Mouse (Mus musculus) G1E (cell line): ENCODE measurements around the gene Adra2c. TPM values are rescaled to one million over a fixed set of nuclear protein-coding genes. Genes with fewer than 3 reads are reported as not detected.

Experiments
- ATAC-seq: 2 replicates; pipeline ENCODE4 v1.8.0; 2016; ENCODE audit warnings: mild to moderate bottlenecking; ENCODE audit not compliant: insufficient number of reproducible peaks, poor library complexity, low FRiP score, severe bottlenecking; ENCODE audit errors: extremely low read depth
- DNase-seq: peaks from one replicate; pipeline ENCODE4 v3.0.0; 2012; ENCODE audit warnings: low spot score
- H3K27me3 ChIP-seq: 2 replicates; pipeline ENCODE4 v1.6.1; 2012; ENCODE audit warnings: mild to moderate bottlenecking, low read length, inconsistent platforms; ENCODE audit not compliant: insufficient read depth
- H3K36me3 ChIP-seq: replicated peaks from 2 replicates; pipeline ENCODE3; 2012; ENCODE audit warnings: mild to moderate bottlenecking, inconsistent platforms
- H3K4me1 ChIP-seq: 2 replicates; pipeline ENCODE4 v1.6.1; 2012; ENCODE audit warnings: low read depth, low read length, inconsistent platforms, mixed read lengths; ENCODE audit not compliant: insufficient read depth
- H3K4me3 ChIP-seq: 2 replicates; pipeline ENCODE4 v1.5.1; 2012; ENCODE audit warnings: low read depth, mild to moderate bottlenecking, inconsistent platforms, low read length, moderate library complexity, mixed read lengths
- H3K9me3 ChIP-seq: replicated peaks from 2 replicates; pipeline ENCODE4 v1.6.1; 2012; ENCODE audit warnings: inconsistent platforms
- CTCF ChIP-seq: IDR thresholded peaks from 2 replicates; pipeline ENCODE4 v1.5.1; 2012; ENCODE audit warnings: low read depth, low read length, inconsistent platforms, mixed read lengths
- GATA1 ChIP-seq: IDR thresholded peaks from 2 replicates; pipeline ENCODE4 v1.6.1; 2012; ENCODE audit warnings: borderline replicate concordance, low read length, inconsistent platforms, mixed read lengths
- GATA2 ChIP-seq: IDR thresholded peaks from 2 replicates; pipeline ENCODE4 v1.6.1; 2012; ENCODE audit warnings: low read depth, low read length, inconsistent platforms, borderline replicate concordance
- POLR2AphosphoS5 ChIP-seq: IDR thresholded peaks from 2 replicates; pipeline ENCODE4 v1.6.1; 2012; ENCODE audit warnings: low read depth, low read length, inconsistent platforms; ENCODE audit not compliant: insufficient replicate concordance
- TAL1 ChIP-seq: conservative IDR thresholded peaks from 2 replicates; pipeline ENCODE4 v1.6.1; 2012; ENCODE audit warnings: low read depth, low read length, inconsistent platforms, mixed read lengths
- polyA plus RNA-seq: library from polyadenylated mRNA; stranded (reverse); fragments of >175 nt; gene quantifications from 2 replicates; pipeline ENCODE4 v1.2.3, GENCODE M21; 2012
- total RNA-seq, 2 experiments: library from RNA; stranded (forward) in 1 of 2; stranded (reverse) in 1 of 2; fragments of 200-1000 nt in 1 of 2; fragments of >200 nt in 1 of 2; fragmentation: Nextera tagmentation in 1 of 2; gene quantifications; 2 replicates each; pipeline ENCODE4 v1.2.3; 2014 to 2017

Adra2c gene
- total and polyA plus RNA-seq, 3 experiments: 0.05 TPM; not detected in 2

- H3K36me3 ChIP-seq: no peaks in the 10 kb centered on the region
- no peak for DNase-seq
- no peaks in the 10 kb centered on the region for H3K4me1 ChIP-seq
- no peak overlapping the region for H3K4me3 ChIP-seq
- H3K9me3 ChIP-seq: no peaks in the 10 kb centered on the region
- no peaks in the 10 kb centered on the region for H3K27me3 ChIP-seq
- no peak for ATAC-seq
- TF ChIP-seq POLR2AphosphoS5 (no peak), GATA1 (no peak), CTCF (no peak), TAL1 (no peak), GATA2 (no peak)
Observed at GRCm38 (mm10) chr5:35305332-35305731, 27.2 kb downstream of the Adra2c start.

- DNase-seq (no peak), ATAC-seq (no peak)
- TF ChIP-seq GATA2 (no peak), TAL1 (no peak), GATA1 (no peak), POLR2AphosphoS5 (no peak), CTCF (no peak)
- no peaks in the 10 kb centered on the region for H3K36me3 ChIP-seq
- no peaks in the 10 kb centered on the region for H3K4me1 ChIP-seq
- no peaks in the 10 kb centered on the region for H3K9me3 ChIP-seq
- H3K4me3 ChIP-seq: no peak overlapping the region
- H3K27me3 ChIP-seq: no peaks in the 10 kb centered on the region
Observed at GRCm38 (mm10) chr5:35306692-35307091, 28.6 kb downstream of the Adra2c start.

- ATAC-seq: no peak
- H3K27me3 ChIP-seq: no peaks in the 10 kb centered on the region
Observed at GRCm38 (mm10) chr5:35309853-35310252, 31.7 kb downstream of the Adra2c start.

GRCm38 (mm10) chr5:35311738-35312250, 33.7 kb downstream of the Adra2c start:
- DNase-seq (no peak), ATAC-seq (no peak)
- Histone ChIP-seq H3K9me3 (no peaks in the 10 kb centered on the region), H3K36me3 (no peaks in the 10 kb centered on the region), H3K27me3 (no peaks in the 10 kb centered on the region), H3K4me3 (no peak overlapping the region), H3K4me1 (no peaks in the 10 kb centered on the region)
- TF ChIP-seq POLR2AphosphoS5 (no peak), GATA1 (no peak)

More at GRCm38 (mm10) chr5:35309853-35310252, 31.7 kb downstream of the Adra2c start:
- Histone ChIP-seq H3K4me3 (no peak overlapping the region), H3K36me3 (no peaks in the 10 kb centered on the region), H3K9me3 (no peaks in the 10 kb centered on the region), H3K4me1 (no peaks in the 10 kb centered on the region)
- TF ChIP-seq POLR2AphosphoS5: no peak
- TF ChIP-seq GATA1: no peak
- no peak for DNase-seq

- DNase-seq (no peak), ATAC-seq (no peak)
- Histone ChIP-seq H3K27me3 (no peaks in the 10 kb centered on the region), H3K9me3 (no peaks in the 10 kb centered on the region), H3K36me3 (no peaks in the 10 kb centered on the region), H3K4me3 (no peak overlapping the region), H3K4me1 (no peaks in the 10 kb centered on the region)
- no peak for TF ChIP-seq GATA2
- no peak for TF ChIP-seq TAL1
- TF ChIP-seq GATA1: no peak
- TF ChIP-seq POLR2AphosphoS5: no peak
- no peak for TF ChIP-seq CTCF
Observed at GRCm38 (mm10) chr5:35313231-35313821, 35.2 kb downstream of the Adra2c start.

- Histone ChIP-seq H3K27me3 (no peaks in the 10 kb centered on the region), H3K9me3 (no peaks in the 10 kb centered on the region), H3K4me3 (no peak overlapping the region), H3K4me1 (no peaks in the 10 kb centered on the region), H3K36me3 (no peaks in the 10 kb centered on the region)
- DNase-seq (no peak), ATAC-seq (no peak)
- TF ChIP-seq CTCF (no peak), POLR2AphosphoS5 (no peak), GATA2 (no peak), TAL1 (no peak), GATA1 (no peak)
Observed at GRCm38 (mm10) chr5:35313826-35314586, 35.9 kb downstream of the Adra2c start.
